Mouse (Mus musculus): Measurements from ENCODE around the gene Plxna1.

The Plxna1 gene

DNA sequence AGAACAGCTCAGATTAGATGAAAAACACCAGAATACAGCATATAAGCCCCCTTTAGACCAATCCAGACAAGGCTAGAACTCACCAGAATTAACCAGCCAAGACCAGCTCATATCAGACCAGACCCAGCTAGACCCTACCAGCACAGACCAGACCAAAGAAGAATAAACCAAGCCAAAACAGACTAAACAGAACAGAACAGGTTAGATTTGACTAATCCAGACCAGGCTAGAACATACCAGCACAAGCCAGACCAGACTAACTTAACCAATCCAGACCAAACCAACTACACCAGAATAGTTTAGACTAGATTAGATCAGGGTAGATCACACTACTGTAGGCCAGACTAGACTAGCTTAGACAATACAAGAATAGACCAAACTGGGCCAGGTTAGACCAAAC lies 77.3 kb downstream of the Plxna1 start:
- no peak for DNase-seq (ENCODE audit: low spot score)

DNA sequence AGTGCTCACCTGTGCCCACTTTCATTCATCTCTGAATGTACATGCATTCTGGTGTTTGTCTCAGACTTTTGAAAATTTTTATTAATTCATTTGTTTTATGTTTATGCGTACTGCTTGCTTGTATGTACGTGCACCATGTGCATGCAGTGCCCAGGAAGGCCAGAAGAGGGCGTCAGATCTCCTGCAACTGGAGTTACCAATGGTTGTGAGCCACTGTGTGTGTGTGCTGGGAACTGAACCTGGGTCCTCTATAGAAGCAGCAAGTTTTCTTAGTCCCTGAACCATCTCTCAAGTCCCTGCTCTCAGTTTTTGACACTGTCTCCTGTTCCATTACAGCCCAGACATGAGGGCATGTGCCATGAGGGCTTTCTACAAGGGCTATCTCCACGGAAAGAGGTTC lies 79.3 kb downstream of the Plxna1 start:
- DNase-seq (ENCODE audit: low spot score) = no peak

DNA sequence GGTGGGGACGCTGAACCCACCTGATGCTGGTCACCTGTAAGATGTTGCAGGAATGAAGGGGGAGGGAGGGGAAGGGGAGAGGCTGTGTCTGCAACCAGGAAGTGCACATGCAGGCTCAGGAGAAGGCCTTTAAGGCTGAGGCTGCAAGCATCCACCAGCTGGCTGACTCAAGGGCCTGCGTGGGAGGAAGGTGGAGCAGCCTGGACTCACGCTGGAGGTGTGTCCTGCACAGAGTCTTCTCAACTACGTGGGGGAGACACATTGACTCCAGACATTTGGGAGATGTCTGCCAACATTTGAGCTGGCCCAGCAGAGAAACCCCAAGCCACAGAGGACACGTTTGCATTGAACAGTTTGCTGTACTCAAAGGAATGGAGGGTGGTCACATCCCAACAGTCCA lies 79.8 kb downstream of the Plxna1 start:
- DNase-seq (ENCODE audit: low spot score) = no peak

DNA sequence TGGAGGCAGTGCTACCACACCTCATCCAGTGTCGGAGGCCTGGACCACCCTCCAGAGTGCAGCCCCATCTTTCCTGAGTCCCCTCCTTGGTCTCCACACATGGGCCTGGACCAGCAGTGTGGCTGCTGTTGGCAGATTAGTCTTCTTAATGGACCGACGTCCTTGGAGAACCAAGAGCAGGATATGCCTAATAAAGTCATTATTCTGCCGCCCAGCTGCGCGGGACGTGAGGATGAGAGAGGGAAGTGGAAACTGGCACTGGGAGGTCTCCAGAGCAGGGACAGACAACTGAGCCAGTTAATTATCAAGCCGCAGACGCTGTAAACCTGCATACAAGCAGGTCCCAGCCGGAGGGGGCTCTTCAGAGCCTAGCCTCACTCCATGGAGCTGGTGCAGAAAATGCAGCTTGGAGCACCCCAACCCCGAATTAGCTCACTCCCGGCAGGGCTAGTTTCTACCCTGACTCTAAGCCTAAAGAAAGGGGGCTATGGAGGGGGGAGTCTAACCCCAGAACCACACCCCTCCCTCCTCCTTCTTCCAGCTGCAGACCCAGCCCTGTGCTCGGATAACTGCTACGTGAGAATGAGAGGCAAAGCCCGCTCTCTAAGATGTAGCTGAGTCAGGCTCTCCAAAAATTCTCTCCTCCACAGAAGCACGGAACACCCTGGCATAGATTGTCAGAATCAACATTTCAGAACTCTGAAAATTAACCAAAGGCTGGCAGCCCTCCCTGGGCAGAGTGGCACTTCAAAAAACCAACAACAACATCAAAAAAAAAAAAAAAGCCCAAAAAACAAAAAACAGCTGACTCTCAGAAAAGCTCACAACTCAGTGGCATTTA lies 80.7 kb downstream of the Plxna1 start:
- no peak for DNase-seq (ENCODE audit: low spot score)

DNA sequence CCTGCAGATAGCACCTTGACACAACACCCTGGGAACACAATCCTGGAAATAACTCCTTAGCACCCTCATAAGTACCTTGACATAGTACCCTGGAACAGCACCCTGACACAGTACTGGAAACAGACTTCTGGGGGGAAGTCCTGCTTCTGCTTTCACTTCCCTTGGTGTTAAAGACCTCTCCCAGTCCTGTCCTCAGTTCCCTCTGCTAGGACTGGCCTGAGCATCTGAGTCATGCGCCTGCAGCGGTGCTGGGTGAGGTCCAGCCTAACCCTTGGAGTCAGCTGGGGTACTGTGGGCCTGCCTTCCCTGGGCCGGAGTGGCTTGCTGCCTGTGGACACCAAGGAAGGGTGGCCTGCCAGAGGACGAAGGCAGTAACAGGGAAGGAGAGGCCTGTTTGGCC lies 81.9 kb downstream of the Plxna1 start:
- no peak for DNase-seq (ENCODE audit: low spot score)

DNA sequence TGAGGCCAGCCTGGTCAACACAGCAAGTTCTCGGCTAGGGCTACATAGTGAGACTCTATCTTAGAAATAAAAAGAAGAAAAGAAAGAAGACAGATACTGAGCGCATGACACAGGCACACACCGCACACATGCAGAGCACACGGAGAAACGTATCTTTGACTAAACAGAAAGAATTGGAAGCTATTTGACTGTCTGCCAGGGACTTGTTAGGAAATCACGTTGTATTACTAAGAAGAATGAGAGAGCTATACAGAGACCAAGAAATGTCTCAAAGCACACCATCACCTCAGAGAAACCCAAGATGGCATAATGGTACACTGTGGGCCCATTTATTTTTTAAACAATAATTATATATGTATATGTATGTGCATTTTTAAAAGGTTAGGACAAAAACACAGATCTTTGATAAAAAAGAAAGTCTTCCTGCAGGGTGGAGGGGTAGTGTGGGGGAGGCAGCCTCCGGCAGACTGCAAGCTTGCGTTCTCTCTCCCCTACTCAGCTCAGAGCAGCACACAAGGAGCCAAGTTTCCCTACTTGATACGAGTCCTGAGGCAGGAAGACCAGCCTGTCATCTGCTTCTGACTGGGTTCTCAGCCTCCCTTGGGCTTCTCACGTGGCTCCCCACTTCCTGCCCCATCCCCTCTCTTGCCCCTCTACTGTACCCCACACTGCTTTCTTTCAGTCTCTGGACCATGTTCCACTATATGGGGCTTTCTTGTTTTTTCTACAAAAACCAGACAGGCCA lies 90.5 kb downstream of the Plxna1 start:
- no peak for DNase-seq (ENCODE audit: low spot score)

DNA sequence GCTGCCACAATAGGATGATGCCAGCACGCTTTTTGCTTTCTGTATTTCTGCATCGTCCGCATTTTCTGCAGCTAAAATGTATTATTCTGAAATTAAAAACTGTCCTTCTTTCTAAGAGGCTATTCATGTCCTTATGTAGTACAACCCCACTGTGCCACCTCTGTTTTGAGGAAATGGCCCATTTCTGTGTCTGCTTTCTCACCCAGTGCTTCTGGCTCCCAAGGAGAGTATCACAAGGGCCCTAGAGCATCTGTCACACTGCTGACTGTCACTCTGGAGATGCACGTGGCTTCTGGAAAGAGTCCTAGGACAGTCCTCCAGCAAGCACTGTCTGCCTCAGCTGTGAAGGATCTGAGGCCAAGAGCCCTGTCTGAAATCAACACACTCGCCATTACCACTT lies 95.2 kb downstream of the Plxna1 start:
- DNase-seq (ENCODE audit: low spot score) = no peak
